Comparison of ENCODE assay signal across 8 mouse cellular contexts in genomic region chr4:32387479-32388240, GRCm38 (mm10).
DNase-seq lines count a peak whose midpoint lies in the region.

No protein-coding gene starts in this region.

- peak; percentile 40 for DNase-seq in embryo, embryonic 10.5 days (ENCODE audit: low spot score)
- DNase-seq in embryo, embryonic 9.5 days (ENCODE audit: extremely low spot score) = no peak
- peak; percentile 73 for DNase-seq in urinary bladder, postnatal 14 days (ENCODE audit: low spot score)
- DNase-seq in urinary bladder, postnatal 10 days (ENCODE audit: low spot score) = no peak
- DNase-seq in heart, adult 9 months (ENCODE audit: low spot score in 2 of 2) = peak; percentile 71 to 72
- peak; percentile 86 for DNase-seq in kidney, postnatal 14 days
- DNase-seq in lung, postnatal 4 days = peak; percentile 85 to 92
- peak; percentile 64 for DNase-seq in thymus, postnatal 0 days (ENCODE audit: low spot score)

Comparison
In these comparisons a context has a peak if more than half of its experiments do, and no peak if none do; other contexts are left out.
1. DNase-seq: peak in embryo, embryonic 10.5 days (single experiment), urinary bladder, postnatal 14 days (single experiment), heart, adult 9 months (2 of 2), kidney, postnatal 14 days (single experiment), lung, postnatal 4 days (2 of 2) and thymus, postnatal 0 days (single experiment); none in embryo, embryonic 9.5 days (single experiment) and urinary bladder, postnatal 10 days (single experiment).